Mouse (Mus musculus): ENCODE data around the gene Oprd1. TPM values are rescaled to one million over a fixed set of nuclear protein-coding genes. Genes with fewer than 3 reads are reported as not detected.
A peak's percentile ranks its signal among the peaks of the same experiment; 100 is the strongest.

Oprd1 gene
- total RNA-seq, 2 experiments from 2014 or later: 9.2 to 10.4 TPM

- no peak for DNase-seq (ENCODE audit: low spot score in 2 of 2)
- Histone ChIP-seq H3K27ac (peak within 1 kb of the TSS; percentile 61), H3K4me3 (peak within 1 kb of the TSS; percentile 94)
- TF ChIP-seq CTCF (conservative IDR thresholded peaks at IDR 0.05): no peak
Observed at GRCm38 (mm10) chr4:132074077-132074932, 70.0 kb downstream of the Oprd1 start, which contains the start of gene Gm10300. Gm10300 (plus strand) TSS chr4:132074697.

GRCm38 (mm10) chr4:132072946-132073345, 71.3 kb downstream of the Oprd1 start:
- no peak for DNase-seq (ENCODE audit: low spot score in 2 of 2)
- Histone ChIP-seq H3K4me3 (no peak overlapping the region), H3K27ac (no peak overlapping the region)
- no peak for TF ChIP-seq CTCF (conservative IDR thresholded peaks at IDR 0.05)

GRCm38 (mm10) chr4:132072156-132072555, 72.1 kb downstream of the Oprd1 start:
- H3K27ac ChIP-seq: no peak overlapping the region
- no peak for TF ChIP-seq CTCF (conservative IDR thresholded peaks at IDR 0.05)
- no peak overlapping the region for H3K4me3 ChIP-seq
- DNase-seq (ENCODE audit: low spot score in 2 of 2): no peak

- no peak for DNase-seq (ENCODE audit: low spot score in 2 of 2)
- no peak for TF ChIP-seq CTCF (conservative IDR thresholded peaks at IDR 0.05)
- Histone ChIP-seq H3K4me3 (no peak overlapping the region), H3K27ac (no peak overlapping the region)
Observed at GRCm38 (mm10) chr4:132071674-132072073, 72.6 kb downstream of the Oprd1 start.

- DNase-seq (ENCODE audit: low spot score in 2 of 2): no peak
- Histone ChIP-seq H3K27ac (no peak overlapping the region), H3K4me3 (no peak overlapping the region)
- no peak for TF ChIP-seq CTCF (conservative IDR thresholded peaks at IDR 0.05)
Observed at GRCm38 (mm10) chr4:132067938-132068235, 76.4 kb downstream of the Oprd1 start.

- no peak overlapping the region for H3K27ac ChIP-seq
- no peak overlapping the region for H3K4me3 ChIP-seq
- DNase-seq (ENCODE audit: low spot score in 2 of 2): no peak
- TF ChIP-seq CTCF (conservative IDR thresholded peaks at IDR 0.05): no peak
Observed at GRCm38 (mm10) chr4:132067112-132067937, 77.0 kb downstream of the Oprd1 start.

GRCm38 (mm10) chr4:132066101-132066773, 78.0 kb downstream of the Oprd1 start:
- Histone ChIP-seq H3K27ac (no peak overlapping the region), H3K4me3 (no peak overlapping the region)
- TF ChIP-seq CTCF (conservative IDR thresholded peaks at IDR 0.05): no peak
- no peak for DNase-seq (ENCODE audit: low spot score in 2 of 2)

GRCm38 (mm10) chr4:132065578-132065977, 78.7 kb downstream of the Oprd1 start:
- Histone ChIP-seq H3K27ac (no peak overlapping the region), H3K4me3 (no peak overlapping the region)
- DNase-seq (ENCODE audit: low spot score in 2 of 2): no peak
- no peak for TF ChIP-seq CTCF (conservative IDR thresholded peaks at IDR 0.05)

GRCm38 (mm10) chr4:132064550-132064949, 79.7 kb downstream of the Oprd1 start:
- TF ChIP-seq CTCF (conservative IDR thresholded peaks at IDR 0.05): no peak
- DNase-seq (ENCODE audit: low spot score in 2 of 2): no peak
- no peak overlapping the region for H3K4me3 ChIP-seq
- no peak overlapping the region for H3K27ac ChIP-seq

GRCm38 (mm10) chr4:132062934-132063884, 81.1 kb downstream of the Oprd1 start:
- no peak overlapping the region for H3K4me3 ChIP-seq
- H3K27ac ChIP-seq: no peak overlapping the region
- DNase-seq (ENCODE audit: low spot score in 2 of 2): no peak
- no peak for TF ChIP-seq CTCF (conservative IDR thresholded peaks at IDR 0.05)

- TF ChIP-seq CTCF (conservative IDR thresholded peaks at IDR 0.05): no peak
- Histone ChIP-seq H3K4me3 (no peak overlapping the region), H3K27ac (no peak overlapping the region)
- no peak for DNase-seq (ENCODE audit: low spot score in 2 of 2)
Observed at GRCm38 (mm10) chr4:132062289-132062688, 82.0 kb downstream of the Oprd1 start.

Other genes starting within 250 kb of the Oprd1 start
- gene Tmem200b, start 222.7 kb downstream of the Oprd1 start, total RNA-seq (2021): 1 to 10 TPM; 1.5 to 1.7 TPM
- not detected for gene Gm10300, start 69.8 kb downstream of the Oprd1 start, total RNA-seq (2021)
- 10 to 100 TPM; 21.5 to 23.2 TPM for gene Epb41, start 69.2 kb downstream of the Oprd1 start, total RNA-seq (2021)
- gene Ythdf2, start 67.8 kb upstream of the Oprd1 start, total RNA-seq (2021): 10 to 100 TPM; 43.8 to 46.5 TPM
- gene Gmeb1, start 117.1 kb upstream of the Oprd1 start, total RNA-seq (2021): 10 to 100 TPM; 25.2 to 28.3 TPM
- 10 to 100 TPM; 24.6 to 26.2 TPM for gene Taf12, start 129.9 kb upstream of the Oprd1 start, total RNA-seq (2021)
- 1 to 10 TPM; 1.2 to 2.1 TPM for gene Rab42, start 158.9 kb upstream of the Oprd1 start, total RNA-seq (2021)
- gene Trnau1ap, start 185.1 kb upstream of the Oprd1 start, total RNA-seq (2021): 10 to 100 TPM; 20.7 to 26.0 TPM
- 10 to 100 TPM; 12.8 to 13.6 TPM for gene Rcc1, start 209.1 kb upstream of the Oprd1 start, total RNA-seq (2021)